Mouse (Mus musculus): Measurements from ENCODE around the gene Ccdc97. TPM values are rescaled to one million over a fixed set of nuclear protein-coding genes. Genes with fewer than 3 reads are reported as not detected.
A peak's percentile ranks its signal among the peaks of the same experiment; 100 is the strongest.

The Ccdc97 gene
- polyA plus RNA-seq, 2 experiments, result 28.4 to 64.5 TPM

GRCm38 (mm10) chr7:25715731-25716271 is 3.1 kb downstream of the Ccdc97 start:
- Histone ChIP-seq H3K4me2 (replicated peaks; ENCODE audit: low read depth, low read length, severe bottlenecking) (no peak overlapping the region), H3K27ac (replicated peaks; ENCODE audit: low read depth, low read length) (no peak overlapping the region), H3K4me3 (replicated peaks; ENCODE audit: low read length) (no peak overlapping the region), H3K9me3 (ENCODE audit: control insufficient read depth, low read length) (no peaks in the 10 kb centered on the region), H3K4me1 (ENCODE audit: control insufficient read depth, insufficient read depth, low read length) (peaks cover 26% of the 10 kb centered on the region), H3K36me3 (ENCODE audit: control insufficient read depth, insufficient read depth, low read length) (peaks cover 53% of the 10 kb centered on the region), H3K9ac (ENCODE audit: low read depth, low read length, severe bottlenecking) (no peak overlapping the region), H3K27me3 (ENCODE audit: control insufficient read depth, insufficient read depth, low read length) (no peaks in the 10 kb centered on the region)
- ATAC-seq (ENCODE audit: low FRiP score, low read depth), result no peak
- WGBS, result 95% methylated on average over 22 of the region's 22 CpGs
- DNase-seq (ENCODE audit: low spot score), result no peak
- TF ChIP-seq POLR2A (IDR thresholded peaks at IDR 0.05; ENCODE audit: borderline replicate concordance, extremely low read depth, insufficient read depth, insufficient read length), result no peak

GRCm38 (mm10) chr7:25714581-25714980 is 4.3 kb downstream of the Ccdc97 start:
- Histone ChIP-seq H3K9me3 (ENCODE audit: control insufficient read depth, low read length) (no peaks in the 10 kb centered on the region), H3K4me2 (replicated peaks; ENCODE audit: low read depth, low read length, severe bottlenecking) (no peak overlapping the region), H3K27me3 (ENCODE audit: control insufficient read depth, insufficient read depth, low read length) (no peaks in the 10 kb centered on the region), H3K4me3 (replicated peaks; ENCODE audit: low read length) (no peak overlapping the region), H3K36me3 (ENCODE audit: control insufficient read depth, insufficient read depth, low read length) (peaks cover 49% of the 10 kb centered on the region), H3K4me1 (ENCODE audit: control insufficient read depth, insufficient read depth, low read length) (peaks cover 32% of the 10 kb centered on the region), H3K9ac (ENCODE audit: low read depth, low read length, severe bottlenecking) (no peak overlapping the region), H3K27ac (replicated peaks; ENCODE audit: low read depth, low read length) (no peak overlapping the region)
- 95% methylated on average over 8 of the region's 8 CpGs for WGBS
- TF ChIP-seq POLR2A (IDR thresholded peaks at IDR 0.05; ENCODE audit: borderline replicate concordance, extremely low read depth, insufficient read depth, insufficient read length), result no peak
- DNase-seq (ENCODE audit: low spot score), result no peak
- no peak for ATAC-seq (ENCODE audit: low FRiP score, low read depth)

- Histone ChIP-seq H3K36me3 (ENCODE audit: control insufficient read depth, insufficient read depth, low read length) (peaks cover 49% of the 10 kb centered on the region), H3K4me3 (replicated peaks; ENCODE audit: low read length) (no peak overlapping the region), H3K27ac (replicated peaks; ENCODE audit: low read depth, low read length) (no peak overlapping the region), H3K9me3 (ENCODE audit: control insufficient read depth, low read length) (no peaks in the 10 kb centered on the region), H3K4me2 (replicated peaks; ENCODE audit: low read depth, low read length, severe bottlenecking) (no peak overlapping the region), H3K9ac (ENCODE audit: low read depth, low read length, severe bottlenecking) (no peak overlapping the region), H3K4me1 (ENCODE audit: control insufficient read depth, insufficient read depth, low read length) (peaks cover 25% of the 10 kb centered on the region), H3K27me3 (ENCODE audit: control insufficient read depth, insufficient read depth, low read length) (no peaks in the 10 kb centered on the region)
- no peak for TF ChIP-seq POLR2A (IDR thresholded peaks at IDR 0.05; ENCODE audit: borderline replicate concordance, extremely low read depth, insufficient read depth, insufficient read length)
- WGBS, result 89% methylated on average over 9 of the region's 9 CpGs
- ATAC-seq (ENCODE audit: low FRiP score, low read depth), result no peak
- no peak for DNase-seq (ENCODE audit: low spot score)
Measured at GRCm38 (mm10) chr7:25712801-25713200, 6.1 kb downstream of the Ccdc97 start.

GRCm38 (mm10) chr7:25711731-25712197 is 7.1 kb downstream of the Ccdc97 start:
- Histone ChIP-seq H3K9me3 (ENCODE audit: control insufficient read depth, low read length) (no peaks in the 10 kb centered on the region), H3K4me3 (replicated peaks; ENCODE audit: low read length) (no peak overlapping the region), H3K27ac (replicated peaks; ENCODE audit: low read depth, low read length) (no peak overlapping the region), H3K27me3 (ENCODE audit: control insufficient read depth, insufficient read depth, low read length) (no peaks in the 10 kb centered on the region), H3K36me3 (ENCODE audit: control insufficient read depth, insufficient read depth, low read length) (peaks cover 49% of the 10 kb centered on the region), H3K4me2 (replicated peaks; ENCODE audit: low read depth, low read length, severe bottlenecking) (no peak overlapping the region), H3K9ac (ENCODE audit: low read depth, low read length, severe bottlenecking) (0 out of 2 replicates have a peak overlapping the region, but pooled peaks have one; percentile 25), H3K4me1 (ENCODE audit: control insufficient read depth, insufficient read depth, low read length) (peaks cover 23% of the 10 kb centered on the region)
- TF ChIP-seq POLR2A (IDR thresholded peaks at IDR 0.05; ENCODE audit: borderline replicate concordance, extremely low read depth, insufficient read depth, insufficient read length), result no peak
- WGBS, result 16% methylated on average over 7 of the region's 7 CpGs
- DNase-seq (ENCODE audit: low spot score), result no peak
- 0 out of 2 replicates have a peak, but pooled peaks have one; percentile 16 for ATAC-seq (ENCODE audit: low FRiP score, low read depth)

DNA sequence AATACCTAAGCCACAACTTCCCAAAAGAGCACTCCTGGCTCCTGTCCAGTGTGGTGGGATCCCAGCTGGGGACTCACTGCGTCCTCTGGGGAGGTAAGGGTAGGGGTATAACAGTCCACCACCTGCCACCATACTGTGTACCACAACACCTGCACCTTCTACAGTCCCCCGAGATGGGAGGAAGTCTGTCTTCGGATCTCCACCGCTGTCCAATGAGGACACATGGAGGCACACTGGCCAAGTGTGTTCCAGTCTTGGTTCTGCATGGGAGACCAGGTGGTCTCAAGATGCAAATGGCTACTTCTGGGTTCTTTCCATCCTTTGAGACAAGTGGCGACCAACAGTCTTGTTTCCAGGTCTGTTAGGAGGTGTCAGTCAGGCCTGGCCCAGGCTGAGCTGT is 7.7 kb downstream of the Ccdc97 start:
- no peak for ATAC-seq (ENCODE audit: low FRiP score, low read depth)
- H3K27me3 ChIP-seq (ENCODE audit: control insufficient read depth, insufficient read depth, low read length), result no peaks in the 10 kb centered on the region
- H3K9me3 ChIP-seq (ENCODE audit: control insufficient read depth, low read length), result no peaks in the 10 kb centered on the region
- H3K4me2 ChIP-seq (replicated peaks; ENCODE audit: low read depth, low read length, severe bottlenecking), result no peak overlapping the region
- TF ChIP-seq POLR2A (IDR thresholded peaks at IDR 0.05; ENCODE audit: borderline replicate concordance, extremely low read depth, insufficient read depth, insufficient read length), result no peak
- no peak overlapping the region for H3K27ac ChIP-seq (replicated peaks; ENCODE audit: low read depth, low read length)
- no peak overlapping the region for H3K4me3 ChIP-seq (replicated peaks; ENCODE audit: low read length)
- DNase-seq (ENCODE audit: low spot score), result no peak
- 51% methylated on average over 5 of the region's 5 CpGs for WGBS
- H3K36me3 ChIP-seq (ENCODE audit: control insufficient read depth, insufficient read depth, low read length), result peaks cover 43% of the 10 kb centered on the region
- H3K4me1 ChIP-seq (ENCODE audit: control insufficient read depth, insufficient read depth, low read length), result peaks cover 23% of the 10 kb centered on the region
- 0 out of 2 replicates have a peak overlapping the region, but pooled peaks have one; percentile 34 for H3K9ac ChIP-seq (ENCODE audit: low read depth, low read length, severe bottlenecking)

All from limb, embryonic 14.5 days (tissue).